9 mouse cellular contexts compared by ENCODE assay signal in the genomic region with DNA sequence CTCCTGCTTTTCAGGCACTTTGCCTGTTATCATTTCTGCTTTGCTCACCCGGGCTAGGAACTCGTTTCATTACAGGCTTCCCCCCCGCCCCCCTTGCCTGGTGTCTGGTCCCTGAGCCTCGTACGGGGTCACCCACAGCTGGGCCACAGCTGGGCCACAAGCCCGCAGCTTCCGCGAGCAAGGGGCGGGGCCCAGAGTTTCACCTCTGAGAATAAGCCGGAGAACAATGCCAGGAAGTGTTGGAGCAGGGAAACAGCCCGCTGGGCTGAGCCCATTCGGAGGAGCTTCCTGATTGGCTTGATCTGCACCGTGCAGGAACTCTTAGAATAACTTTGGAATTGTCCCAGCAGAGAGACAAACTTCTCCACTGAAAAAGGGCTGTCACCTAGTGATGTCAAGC. TPM values are rescaled to one million over a fixed set of nuclear protein-coding genes. Genes with fewer than 3 reads are reported as not detected.
DNase-seq lines count a peak whose midpoint lies in the region; ATAC-seq and TF ChIP-seq lines count a peak whose summit lies in the region.
"Had no signal": no experiment of that assay in that cellular context is flagged by ENCODE, and none has a peak within 500 bp of the region (broad histone marks: within the 10 kb centered on the region; RNA-seq: fewer than 3 reads in every experiment).

No protein-coding gene starts in this region.

- H3K9ac ChIP-seq in midbrain, postnatal 0 days (replicated peaks; ENCODE audit: low read length, poor library complexity, severe bottlenecking): no peak overlapping the region
- H3K9ac ChIP-seq in hindbrain, embryonic 15.5 days: no peak overlapping the region
- no peak overlapping the region for H3K9ac ChIP-seq in liver, adult 2 months (ENCODE audit: low read depth, low read length)

- TF ChIP-seq POLR2A in liver, adult 2 months (IDR thresholded peaks at IDR 0.05; ENCODE audit: extremely low read depth, insufficient read depth, low read length): no peak

- DNase-seq in midbrain, embryonic 10.5 days (ENCODE audit: low spot score): peak; percentile 59
- no peak for DNase-seq in midbrain, postnatal 0 days (ENCODE audit: low spot score)
- DNase-seq in gastrocnemius, adult 8-10 months (ENCODE audit: low spot score in 2 of 2): peak; percentile 11 to 61
- peak; percentile 22 for DNase-seq in liver, adult 2 months (ENCODE audit: extremely low read depth, low read depth, low spot score)
- peak; percentile 27 for DNase-seq in naive thymus-derived CD4-positive, alpha-beta T cell, adult 2 months (ENCODE audit: low read depth)
- peak; percentile 49 to 58 for DNase-seq in thymus, postnatal 10 days (ENCODE audit: low spot score in 2 of 2)
- DNase-seq in layer of hippocampus, postnatal 10 days (ENCODE audit: low spot score in 2 of 2): no peak

- H3K36me3 ChIP-seq in midbrain, embryonic 10.5 days: no peaks in the 10 kb centered on the region
- H3K36me3 ChIP-seq in midbrain, postnatal 0 days (ENCODE audit: insufficient read depth, low read length): 0 out of 2 replicates have a peak, but pooled peaks cover 2% of the 10 kb centered on the region
- no peaks in the 10 kb centered on the region for H3K36me3 ChIP-seq in hindbrain, embryonic 15.5 days
- no peaks in the 10 kb centered on the region for H3K36me3 ChIP-seq in liver, adult 2 months (ENCODE audit: control insufficient read depth, insufficient read depth, low read length)

- no peak for ATAC-seq in midbrain, postnatal 0 days (ENCODE audit: low FRiP score)
- 0 out of 2 replicates have a peak, but pooled peaks have one; percentile 24 for ATAC-seq in hindbrain, embryonic 15.5 days (ENCODE audit: low FRiP score, low read depth)

- peak overlapping the region; percentile 41 for H3K4me3 ChIP-seq in midbrain, embryonic 10.5 days
- H3K4me3 ChIP-seq in midbrain, postnatal 0 days (ENCODE audit: low read depth, low read length): no peak overlapping the region
- H3K4me3 ChIP-seq in hindbrain, embryonic 15.5 days: no peak overlapping the region
- H3K4me3 ChIP-seq in liver, adult 2 months (ENCODE audit: insufficient read depth, low read depth, low read length): no peak overlapping the region

- TF ChIP-seq CTCF in midbrain, postnatal 0 days (IDR thresholded peaks at IDR 0.05): no peak
- no peak for TF ChIP-seq CTCF in liver, adult 2 months (IDR thresholded peaks at IDR 0.05; ENCODE audit: low read depth, low read length)

- H3K27ac ChIP-seq in midbrain, embryonic 10.5 days (replicated peaks): peak overlapping the region; percentile 69; the same call in 1 of the 2 replicates
- no peak overlapping the region for H3K27ac ChIP-seq in midbrain, postnatal 0 days (ENCODE audit: low read depth, low read length)
- 0 out of 2 replicates have a peak overlapping the region, but pooled peaks have one; percentile 21 for H3K27ac ChIP-seq in hindbrain, embryonic 15.5 days (replicated peaks)
- peak overlapping the region; percentile 62; the same call in 1 of the 2 replicates for H3K27ac ChIP-seq in liver, adult 2 months (replicated peaks; ENCODE audit: insufficient read depth, low read depth, low read length)
- H3K27ac ChIP-seq: macrophage had no signal

- WGBS in midbrain, embryonic 10.5 days: 3% methylated on average over 13 of the region's 13 CpGs
- WGBS in midbrain, postnatal 0 days: 5% methylated on average over 13 of the region's 13 CpGs
- 0% methylated on average over 13 of the region's 13 CpGs for WGBS in hindbrain, embryonic 15.5 days
- WGBS in liver, adult 2 months: 5% methylated on average over 13 of the region's 13 CpGs

- H3K79me2 ChIP-seq in liver, adult 2 months (ENCODE audit: control insufficient read depth, insufficient read depth, low read length): no peaks in the 10 kb centered on the region

- H3K4me1 ChIP-seq in midbrain, embryonic 10.5 days: peaks cover 31% of the 10 kb centered on the region
- H3K4me1 ChIP-seq in midbrain, postnatal 0 days (ENCODE audit: insufficient read depth, low read length): no peaks in the 10 kb centered on the region
- H3K4me1 ChIP-seq in hindbrain, embryonic 15.5 days (replicated peaks): peaks cover 16% of the 10 kb centered on the region
- H3K4me1 ChIP-seq in liver, adult 2 months (ENCODE audit: control insufficient read depth, insufficient read depth, low read length): peaks cover 2% of the 10 kb centered on the region

- H3K27me3 ChIP-seq in midbrain, embryonic 10.5 days (ENCODE audit: low read depth, poor library complexity, severe bottlenecking): peaks cover 25% of the 10 kb centered on the region
- no peaks in the 10 kb centered on the region for H3K27me3 ChIP-seq in midbrain, postnatal 0 days (ENCODE audit: insufficient read depth, low read length)
- no peaks in the 10 kb centered on the region for H3K27me3 ChIP-seq in hindbrain, embryonic 15.5 days
- H3K27me3 ChIP-seq in liver, adult 2 months (ENCODE audit: control insufficient read depth, insufficient read depth, low read length): peaks cover 2% of the 10 kb centered on the region; the same call in 1 of the 2 replicates

- H3K4me2 ChIP-seq in midbrain, postnatal 0 days (ENCODE audit: low read depth, low read length, poor library complexity, severe bottlenecking): no peak overlapping the region
- H3K4me2 ChIP-seq in hindbrain, embryonic 15.5 days: peak overlapping the region; percentile 43

- no peaks in the 10 kb centered on the region for H3K9me3 ChIP-seq in midbrain, embryonic 10.5 days (replicated peaks)
- H3K9me3 ChIP-seq in midbrain, postnatal 0 days (ENCODE audit: low read length): no peaks in the 10 kb centered on the region
- H3K9me3 ChIP-seq in hindbrain, embryonic 15.5 days: no peaks in the 10 kb centered on the region

RNA-seq across cellular contexts. Expression of gene Akap2, which starts 42.1 kb away (rescaled TPM):
- 22.2 and 26.3 TPM in 2 replicates for polyA plus RNA-seq in midbrain, embryonic 10.5 days (2016; fragmentation: Nextera tagmentation; extraction: Ambion mirVana)
- total RNA-seq in midbrain, postnatal 0 days (2014; rRNA removed): 18.8 and 24.4 TPM in 2 replicates
- 10.7 and 12.1 TPM in 2 replicates for polyA plus RNA-seq in midbrain, postnatal 0 days (2015; fragmentation: Nextera tagmentation; extraction: Ambion mirVana)
- total RNA-seq in gastrocnemius, adult 8-10 months (2022): 10 to 100 TPM; 16.7 to 33.5 (median 23.6) TPM
- polyA plus RNA-seq in hindbrain, embryonic 15.5 days (2015; fragmentation: Nextera tagmentation; extraction: Ambion mirVana): 11.4 and 12.2 TPM in 2 replicates
- total RNA-seq in liver, adult 2 months (2014; rRNA removed): 6.5 and 7.5 TPM in 2 replicates
- polyA plus RNA-seq in liver, adult 2 months (2012; rRNA removed): 4.2 and 6.3 TPM in 2 replicates
- total RNA-seq in layer of hippocampus, postnatal 10 days (2021): 10 to 100 TPM; 36.8 to 40.9 TPM

Comparison
In these comparisons a context has a peak if more than half of its experiments do, and no peak if none do; other contexts are left out.
1. DNase-seq: peak in midbrain, embryonic 10.5 days (single experiment), gastrocnemius, adult 8-10 months (2 of 2), liver, adult 2 months (single experiment), naive thymus-derived CD4-positive, alpha-beta T cell, adult 2 months (single experiment) and thymus, postnatal 10 days (2 of 2); none in midbrain, postnatal 0 days (single experiment) and layer of hippocampus, postnatal 10 days (0 of 2).